Mouse (Mus musculus) heart, postnatal 14 days (tissue): Measurements from ENCODE around the gene Gm5269. TPM values are rescaled to one million over a fixed set of nuclear protein-coding genes. Genes with fewer than 3 reads are reported as not detected.

ENCODE experiments used
- DNase-seq, 2 experiments: peaks; one replicate each; pipeline ENCODE4 v3.0.0; 2021 to 2022
- intact Hi-C: fragments of 180-260 bp; cut with DNase I; formaldehyde crosslinking; loops from one replicate; pipeline ENCODE4 v1.15.1; 2025
- total RNA-seq, 2 experiments: library from RNA; stranded (reverse); gene quantifications; 2 replicates each; pipeline ENCODE4 v1.2.3; 2021

Gene Gm5269
- total RNA-seq, 2 experiments from 2014 or later, result not detected

DNA sequence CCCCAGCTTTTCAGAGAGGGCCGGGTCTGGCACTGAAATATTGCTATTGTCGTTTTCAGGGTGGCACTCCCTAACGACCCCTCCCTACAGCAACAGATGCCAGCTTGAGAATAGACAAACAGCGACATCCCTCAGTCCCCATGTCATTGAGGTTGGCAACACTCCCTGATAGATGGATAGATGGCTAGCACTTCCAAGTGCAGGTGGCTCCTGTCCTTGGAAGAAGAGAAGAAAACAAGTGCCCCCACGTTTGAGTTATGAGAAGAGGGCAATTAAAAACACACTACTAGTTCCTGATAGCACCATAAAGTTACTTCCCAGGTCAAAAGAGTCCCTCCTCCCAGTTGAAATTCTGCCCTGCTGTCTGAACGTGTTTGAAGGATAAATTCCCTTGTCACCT lies 8.0 kb downstream of the Gm5269 start:
- DNase-seq, result no peak
- intact Hi-C loops, result no loop called here

DNA sequence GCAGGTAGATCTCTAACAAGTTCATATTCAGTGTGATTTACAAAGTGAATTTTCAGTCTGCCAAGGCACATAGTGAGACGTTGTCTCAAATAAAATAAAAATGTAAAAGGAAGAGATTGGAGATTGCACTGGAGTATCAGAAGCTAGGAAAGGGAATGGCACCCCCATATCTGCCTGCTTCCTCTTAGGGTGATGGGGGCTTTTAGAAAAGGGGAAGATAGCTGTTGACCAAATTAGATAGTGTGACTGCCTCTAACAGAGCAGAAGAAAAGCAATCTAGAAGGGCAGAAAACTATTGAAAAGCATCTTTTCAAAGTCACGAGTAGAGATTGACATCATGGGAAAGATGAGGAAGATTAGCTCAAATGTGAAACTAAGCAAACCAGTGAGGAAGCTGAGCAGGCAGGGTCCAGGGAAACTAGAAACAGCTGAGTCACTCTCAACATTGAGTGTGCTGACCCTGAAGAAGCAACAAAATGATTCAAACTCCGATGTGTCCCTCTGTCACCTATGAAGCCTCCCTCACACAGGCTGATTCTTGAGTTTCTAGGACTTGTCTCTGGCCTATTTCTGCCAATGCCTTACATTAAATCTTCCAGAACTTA lies 8.7 kb downstream of the Gm5269 start:
- no peak for DNase-seq
- intact Hi-C loops, result no loop called here

DNA sequence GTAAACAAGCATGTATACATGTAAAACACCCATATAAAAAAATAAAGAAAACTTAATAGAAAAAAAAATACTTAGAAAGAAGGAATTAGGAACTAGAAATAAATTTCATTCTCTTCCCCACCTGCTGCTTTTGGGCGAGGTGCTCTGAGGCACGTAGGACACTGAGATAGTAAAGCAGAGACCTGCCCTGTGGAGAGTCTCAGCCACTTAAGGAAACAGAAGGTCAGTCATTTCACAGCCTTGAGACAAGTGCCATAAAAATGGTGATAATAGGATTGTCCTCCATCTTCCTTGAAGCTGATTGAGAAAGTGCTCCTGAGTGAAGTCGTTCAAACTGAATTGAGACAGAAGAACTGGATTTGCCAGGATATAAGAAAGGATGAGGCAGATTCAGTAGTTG lies 12.6 kb downstream of the Gm5269 start:
- DNase-seq, result no peak
- intact Hi-C loops, result no loop called here

DNA sequence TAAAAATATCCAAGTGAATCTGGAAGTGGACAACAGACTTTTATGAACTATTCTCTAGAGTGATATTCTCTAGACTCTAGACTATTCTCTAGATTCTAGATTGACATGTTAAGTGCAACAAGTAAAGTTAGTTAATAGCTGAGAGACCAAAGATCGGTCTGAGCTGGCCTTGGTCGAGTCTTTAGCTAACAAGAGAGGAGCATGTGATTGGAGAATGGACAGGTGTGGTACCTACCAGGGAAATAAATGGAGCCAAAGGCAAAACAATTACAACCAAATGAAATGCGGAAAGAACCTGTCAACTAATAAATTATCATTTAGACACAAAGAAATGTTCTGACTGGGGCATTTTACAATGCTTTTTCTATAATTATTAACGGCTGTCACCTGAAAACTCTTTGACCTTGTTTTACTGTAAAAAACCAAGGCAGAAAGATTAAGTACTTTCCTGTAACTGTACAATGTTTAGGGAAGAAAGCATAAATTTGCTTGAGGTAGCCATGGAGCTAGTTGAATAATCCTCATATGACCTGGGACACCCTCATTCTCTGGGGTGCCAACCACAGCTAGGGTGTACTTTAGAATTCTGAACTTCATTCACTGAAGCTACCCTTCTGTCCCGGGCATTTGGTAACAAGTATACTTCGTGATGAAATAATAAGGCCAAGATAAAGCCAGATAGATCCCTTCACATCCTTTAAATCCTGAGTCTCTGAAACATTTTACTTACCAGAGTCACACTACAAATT lies 13.4 kb downstream of the Gm5269 start:
- no peak for DNase-seq
- intact Hi-C loops, result no loop called here

DNA sequence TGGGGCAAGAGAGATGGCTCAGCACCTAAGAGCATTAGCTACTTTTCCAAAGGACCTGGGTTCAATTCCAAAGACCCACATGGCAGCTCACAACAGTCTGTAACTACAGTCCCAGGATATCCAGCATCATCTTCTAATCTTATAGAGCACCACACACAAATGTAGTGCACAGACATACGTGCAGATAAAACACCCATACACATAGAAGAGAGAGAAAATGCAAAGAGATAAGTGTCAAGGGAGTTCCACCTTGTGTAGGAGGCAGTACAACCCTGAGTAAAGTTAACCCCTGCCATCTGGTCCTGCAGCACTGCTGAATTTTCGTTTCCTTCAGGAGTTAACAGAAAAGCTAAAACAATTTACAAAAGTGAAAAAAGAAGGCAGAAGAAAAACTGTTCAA lies 14.4 kb downstream of the Gm5269 start:
- intact Hi-C loops, result no loop called here
- DNase-seq, result no peak

DNA sequence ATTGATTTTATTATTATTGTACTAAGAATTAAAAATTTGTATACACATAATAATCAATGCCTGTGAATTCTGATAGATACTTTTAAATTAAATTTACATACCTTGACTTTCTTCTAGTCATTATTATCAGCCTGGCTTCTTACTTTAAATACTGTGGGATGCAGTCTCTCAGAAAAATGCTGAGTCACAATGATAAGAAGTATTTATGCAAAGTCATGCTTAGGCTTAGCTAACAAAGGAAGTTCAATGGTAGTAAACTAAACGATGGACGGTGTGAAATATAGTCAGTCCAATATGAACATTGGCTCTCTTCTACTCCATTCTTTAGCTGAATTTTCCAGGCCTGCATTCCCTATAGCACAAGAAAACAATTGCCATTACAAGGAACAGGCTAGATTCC lies 16.8 kb downstream of the Gm5269 start:
- intact Hi-C loops, result no loop called here
- DNase-seq, result no peak

DNA sequence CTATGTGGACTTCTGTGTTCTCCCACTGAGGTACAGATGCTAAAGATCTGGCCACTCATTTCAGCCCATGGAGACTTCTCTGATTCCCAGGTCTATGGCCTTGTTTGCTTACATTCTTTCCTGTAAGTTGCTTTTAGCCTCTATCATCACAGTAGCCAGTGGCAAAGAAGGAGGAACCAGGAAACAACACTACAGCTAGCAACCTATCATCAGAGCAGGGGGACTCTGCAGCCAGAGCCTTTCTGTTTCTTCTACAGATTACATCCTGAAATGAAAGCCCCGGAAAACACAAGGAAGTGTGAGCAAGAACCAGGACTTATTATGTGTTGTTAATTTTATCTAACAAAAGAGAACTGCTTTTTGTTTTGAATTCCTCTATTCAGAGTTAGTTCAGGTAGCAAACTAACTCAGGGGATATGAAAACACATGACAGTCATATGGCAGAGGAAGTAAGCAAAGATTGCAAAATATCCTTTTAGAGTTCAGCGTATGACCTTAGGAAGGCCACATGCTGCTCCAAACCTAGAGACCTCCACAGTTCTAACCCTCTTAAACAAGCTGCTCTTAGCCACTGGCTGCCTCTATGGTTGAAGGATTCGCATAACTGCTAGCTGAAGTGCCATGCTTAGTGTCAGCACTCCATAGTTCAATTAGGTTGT lies 21.5 kb downstream of the Gm5269 start:
- no peak for DNase-seq
- intact Hi-C loops, result no loop called here

DNA sequence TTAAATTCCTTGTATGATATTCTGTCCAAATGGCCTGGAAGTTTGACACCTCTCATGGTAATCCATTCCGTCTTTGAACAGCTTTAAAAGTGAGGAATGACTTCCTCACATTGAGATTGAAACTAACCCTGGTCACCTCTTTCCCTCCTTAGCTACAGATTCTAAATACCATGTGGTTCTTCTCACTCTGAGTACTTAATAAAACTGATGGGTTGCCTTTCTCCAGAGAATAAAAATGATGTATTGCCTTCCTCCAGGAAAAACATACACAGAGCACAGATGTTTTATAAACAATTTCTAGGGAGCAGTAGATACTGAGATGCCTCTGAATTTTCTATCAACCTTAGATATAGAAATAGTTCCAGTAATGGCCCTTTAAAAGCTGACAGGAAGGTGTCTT lies 22.0 kb downstream of the Gm5269 start:
- intact Hi-C loops, result no loop called here
- no peak for DNase-seq

DNA sequence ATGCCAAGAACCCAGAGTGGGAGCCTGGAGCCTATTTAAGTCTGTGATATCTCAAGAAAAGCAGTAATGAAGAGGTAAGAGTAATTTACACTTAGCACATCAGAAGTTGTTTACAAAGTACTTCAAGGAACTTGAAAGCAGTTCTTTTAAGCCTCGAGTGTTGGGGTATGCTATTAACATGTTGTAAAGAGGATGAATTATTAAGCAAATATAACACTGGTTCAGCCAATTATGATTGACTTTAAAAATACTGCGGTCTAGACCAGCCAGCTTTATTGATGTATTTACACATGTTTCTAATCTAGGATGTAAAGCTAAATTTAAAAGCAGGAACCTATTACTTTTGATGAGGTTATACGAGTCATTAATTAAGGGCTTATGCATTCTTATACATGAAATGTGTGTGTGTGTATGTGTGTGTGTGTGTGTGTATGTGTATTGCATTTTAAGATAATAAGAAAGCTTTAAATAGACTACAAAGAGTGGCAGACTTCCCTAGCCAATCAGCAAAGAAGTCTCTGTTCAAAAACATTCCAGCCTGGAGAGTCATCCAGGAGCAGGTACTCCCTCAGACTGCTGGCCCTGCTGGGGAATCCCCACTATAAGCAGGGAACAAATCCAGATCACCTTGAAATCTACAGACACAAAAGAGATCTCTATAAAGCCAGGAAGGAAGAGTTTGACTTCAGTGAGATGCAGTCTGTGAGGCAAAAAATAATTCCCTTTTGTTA lies 23.6 kb downstream of the Gm5269 start:
- intact Hi-C loops, result no loop called here
- DNase-seq, result no peak

DNA sequence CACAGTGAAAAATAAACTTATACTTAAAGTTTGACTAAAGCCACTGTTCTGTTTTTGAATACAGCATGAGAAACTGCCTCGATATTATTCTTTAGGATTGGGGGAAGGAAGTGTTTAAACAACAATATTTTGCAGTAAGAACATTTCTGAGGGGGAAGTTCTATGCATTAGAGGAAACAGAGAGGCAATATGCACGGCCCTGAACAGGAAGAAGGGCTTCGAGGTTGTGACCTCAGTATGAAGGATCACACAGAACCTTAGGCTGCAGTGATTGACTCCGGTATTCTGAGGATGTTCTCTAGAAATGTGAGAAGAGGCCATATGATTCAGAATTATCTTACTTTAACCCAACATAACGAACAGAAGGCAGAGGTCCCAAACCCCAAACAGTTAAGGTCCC lies 24.3 kb downstream of the Gm5269 start:
- no peak for DNase-seq
- intact Hi-C loops, result no loop called here

DNA sequence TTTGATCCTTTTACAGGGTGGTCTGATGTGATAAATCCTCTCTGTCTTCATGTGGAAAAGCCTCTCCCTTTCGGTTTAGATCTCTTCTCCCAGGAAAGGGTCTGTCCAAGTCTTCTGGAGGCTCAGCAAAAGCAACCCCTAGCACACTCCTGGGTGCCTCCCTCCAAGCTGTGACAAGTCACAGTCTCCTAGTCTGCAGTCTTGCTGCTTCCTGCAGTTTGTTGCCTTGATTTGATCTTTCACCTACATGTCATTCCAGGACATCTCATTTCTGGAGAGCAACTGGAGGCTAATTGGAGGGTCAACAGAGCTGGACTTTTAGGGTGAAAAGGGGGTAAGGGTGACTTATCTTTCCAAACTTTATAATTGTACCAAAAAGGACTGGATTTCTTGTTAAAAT lies 24.8 kb downstream of the Gm5269 start:
- intact Hi-C loops, result no loop called here
- DNase-seq, result peak in 1 of 2 experiments; percentile 32

DNA sequence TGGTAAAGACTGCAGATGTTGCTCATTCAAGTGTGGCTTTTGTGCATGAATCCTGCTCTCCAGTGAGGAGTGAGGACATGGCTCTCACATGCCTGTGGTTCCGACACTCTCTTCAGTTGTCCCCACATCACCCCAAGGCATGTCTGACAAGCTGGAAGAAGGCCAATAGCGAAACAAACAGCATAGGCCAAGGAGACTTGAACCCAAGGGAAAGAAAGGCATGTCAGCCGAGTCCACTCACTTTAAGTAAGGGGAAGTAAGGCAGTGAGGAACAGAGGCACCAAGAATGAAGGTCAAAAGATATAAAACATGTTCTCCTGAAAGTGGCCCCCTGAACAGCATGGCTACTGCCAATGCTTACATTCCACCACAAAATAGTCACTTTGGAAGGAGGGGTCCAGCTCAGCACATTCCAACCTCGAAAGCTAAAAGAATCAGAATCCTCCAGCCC lies 25.5 kb downstream of the Gm5269 start:
- intact Hi-C loops, result loop anchor here (5.0 kb wide), 1 partner anchor 37 kb away; no protein-coding TSS in a partner anchor

DNA sequence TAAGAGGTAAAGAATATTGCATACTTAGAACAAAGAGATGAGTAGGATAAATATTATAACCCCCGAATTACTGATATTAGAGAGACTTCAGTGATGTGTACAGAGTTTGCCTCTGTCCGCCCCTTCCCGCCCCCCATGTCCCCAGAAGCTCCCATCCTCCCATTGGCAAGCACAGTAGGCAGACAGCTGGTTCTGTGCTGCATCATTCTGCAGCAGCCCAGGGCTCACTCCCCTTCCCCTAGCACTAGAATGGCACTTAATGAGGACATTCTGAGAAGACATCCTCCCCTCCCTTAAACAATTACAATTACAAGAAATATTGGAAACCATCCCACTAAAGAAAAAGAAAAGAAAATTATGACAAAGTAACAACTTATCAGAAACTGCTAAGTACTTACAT lies 26.4 kb downstream of the Gm5269 start:
- intact Hi-C loops, result loop anchor here (5.0 kb wide), 1 partner anchor 36 kb away; no protein-coding TSS in a partner anchor
- DNase-seq, result peak in 1 of 2 experiments; percentile 37

More for the DNA sequence above, 25.5 kb downstream of the Gm5269 start:
- peak; percentile 35 to 59 for DNase-seq

DNA sequence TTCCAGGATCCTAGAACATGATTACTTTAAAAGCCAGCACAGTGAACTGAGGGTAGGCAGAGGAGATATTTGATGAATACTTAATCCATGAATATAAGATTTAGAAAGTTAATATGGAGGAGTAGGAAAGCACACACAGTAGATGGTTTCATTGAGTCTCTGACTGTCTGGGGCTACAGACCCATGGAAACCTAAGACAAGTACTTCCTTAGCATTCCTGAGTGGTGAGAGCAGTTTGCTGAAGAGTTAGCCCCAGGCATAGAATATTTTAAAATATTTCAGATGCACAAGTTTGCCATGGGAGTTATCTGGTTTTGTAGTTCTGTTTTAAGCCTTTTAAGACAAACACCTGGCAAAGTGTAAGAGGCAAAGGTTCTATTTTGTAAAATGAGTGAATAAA lies 28.9 kb downstream of the Gm5269 start:
- no peak for DNase-seq
- intact Hi-C loops, result loop anchor here (5.0 kb wide), 1 partner anchor 34 kb away; no protein-coding TSS in a partner anchor

DNA sequence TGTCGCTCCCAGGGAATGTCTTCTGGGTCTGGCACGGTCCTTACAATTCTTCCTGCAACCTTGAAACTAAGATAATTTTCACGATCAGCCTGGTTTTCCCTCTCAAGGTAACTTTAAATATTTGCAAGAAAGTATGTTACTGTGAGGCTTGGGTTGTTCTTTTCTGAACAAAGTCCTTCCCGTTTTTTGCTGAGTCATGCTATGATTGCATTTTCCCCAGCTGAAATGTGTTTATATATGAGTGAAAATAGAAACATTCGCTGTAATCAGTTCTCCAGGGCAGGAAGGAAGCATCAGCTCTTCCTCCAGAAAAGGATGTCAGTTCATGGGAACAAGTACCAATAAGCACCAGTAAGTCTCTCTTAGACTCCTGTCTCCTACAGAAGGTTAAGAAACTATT lies 29.7 kb downstream of the Gm5269 start:
- intact Hi-C loops, result loop anchor here (5.0 kb wide), 1 partner anchor 33 kb away; no protein-coding TSS in a partner anchor
- DNase-seq, result no peak

DNA sequence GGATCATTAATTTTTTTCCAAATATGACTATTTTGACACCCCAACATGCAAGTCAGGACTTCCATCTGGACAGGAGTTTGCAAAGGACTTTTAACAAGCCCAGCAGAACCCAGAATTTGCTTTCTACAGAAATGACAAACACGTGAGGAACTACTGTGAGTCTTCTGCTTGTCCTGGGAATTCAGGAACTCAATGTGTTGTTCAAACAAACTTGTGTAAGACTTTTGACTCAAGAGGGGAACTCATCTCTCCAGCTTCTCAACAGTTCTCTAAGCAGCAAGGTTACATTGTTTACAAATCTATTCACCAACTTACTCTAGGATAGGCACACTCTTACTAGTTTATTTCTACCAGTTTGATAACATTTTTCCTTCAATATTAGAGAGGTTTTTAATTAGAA lies 32.0 kb downstream of the Gm5269 start:
- DNase-seq, result no peak
- intact Hi-C loops, result no loop called here

DNA sequence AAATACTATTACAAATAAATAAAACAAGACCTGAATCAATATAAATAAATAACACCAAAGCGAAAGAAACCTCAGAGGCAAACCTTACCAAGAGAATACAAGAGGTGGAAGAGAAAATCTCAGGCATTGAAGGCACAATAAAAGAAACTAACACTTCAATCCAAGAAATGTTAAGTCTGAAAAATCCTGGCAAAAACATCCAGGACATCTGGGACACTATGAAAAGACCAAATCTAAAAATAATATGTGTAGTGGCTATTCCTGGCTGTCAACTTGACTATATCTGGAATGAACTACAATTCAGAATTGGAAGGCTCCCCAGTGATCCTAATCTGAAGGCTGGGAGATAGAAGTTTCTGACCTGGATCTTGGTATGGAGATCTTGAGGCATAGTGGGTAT lies 44.6 kb downstream of the Gm5269 start:
- no peak for DNase-seq

More for the DNA sequence above, 44.6 kb downstream of the Gm5269 start:
- intact Hi-C loops, result no loop called here
